Mouse (Mus musculus) midbrain, embryonic 13.5 days (tissue): ENCODE measurements at regions not wholly inside any gene's neighbourhood (a gene's known extent, or its start where the extent isn't known, plus 50 kb on each side); places are given as distances from the start of the nearest gene placed in this dataset.

Experiments
- ATAC-seq: fragments of 200-750 bp; cut with Nextera tagmentation; 2 replicates; pipeline ENCODE4 v1.8.0; 2017; ENCODE audit warnings: mild to moderate bottlenecking, moderate TSS enrichment, moderate library complexity
- H3K27ac ChIP-seq: fragments of 300-500 bp; sonication (generic); 2 replicates; pipeline ENCODE4 v1.5.1; 2015; ENCODE audit warnings: inconsistent platforms, mild to moderate bottlenecking, moderate library complexity
- H3K27me3 ChIP-seq: fragments of 300-500 bp; sonication (generic); 2 replicates; pipeline ENCODE4 v1.6.1; 2015; ENCODE audit warnings: mild to moderate bottlenecking, inconsistent platforms
- H3K36me3 ChIP-seq: fragments of 300-500 bp; sonication (generic); 2 replicates; pipeline ENCODE4 v1.6.1; 2015; ENCODE audit warnings: mild to moderate bottlenecking, inconsistent platforms
- H3K4me1 ChIP-seq: fragments of 300-500 bp; sonication (generic); replicated peaks from 2 replicates; pipeline ENCODE4 v1.6.1; 2015; ENCODE audit warnings: inconsistent platforms
- H3K4me2 ChIP-seq: fragments of 300-500 bp; sonication (generic); replicated peaks from 2 replicates; pipeline ENCODE4 v1.6.1; 2015; ENCODE audit warnings: moderate library complexity, mild to moderate bottlenecking, inconsistent platforms
- H3K4me3 ChIP-seq: fragments of 300-500 bp; sonication (generic); replicated peaks from 2 replicates; pipeline ENCODE4 v1.5.1; 2015; ENCODE audit warnings: mild to moderate bottlenecking, inconsistent platforms
- H3K9ac ChIP-seq: fragments of 300-500 bp; sonication (generic); replicated peaks from 2 replicates; pipeline ENCODE4 v1.6.1; 2015; ENCODE audit warnings: mild to moderate bottlenecking, inconsistent platforms
- H3K9me3 ChIP-seq: fragments of 300-500 bp; sonication (generic); 2 replicates; pipeline ENCODE4 v1.6.1; 2016; ENCODE audit warnings: mild to moderate bottlenecking, inconsistent platforms
- WGBS: fragments of 180-500 bp; shearing (Covaris S2); methylation state at CpG from one replicate; pipeline ENCODE4 v1.1.7; 2015; 5-methylcytosine and 5-hydroxymethylcytosine counted together

DNA sequence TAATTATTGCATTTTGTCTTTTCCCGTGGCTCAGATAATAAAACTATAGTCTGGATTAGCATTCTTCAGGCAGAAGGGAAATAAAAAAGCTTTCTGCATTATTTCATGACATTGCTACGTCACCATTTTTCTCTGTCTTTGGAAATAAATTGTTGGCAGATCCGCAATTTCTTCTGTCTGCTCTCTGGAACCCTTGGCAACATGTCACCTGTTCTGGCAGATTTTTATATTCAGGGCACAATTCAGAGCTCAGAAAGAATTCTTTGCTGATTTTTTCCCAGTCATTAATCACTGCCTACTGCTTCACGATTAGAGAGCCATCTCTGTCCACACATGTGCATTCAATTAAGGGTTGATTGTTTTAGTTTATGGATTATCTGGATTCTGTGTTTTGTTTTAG lies 460.5 kb downstream of the Cdh8 start:
- Histone ChIP-seq H3K9ac (no peak overlapping the region), H3K4me2 (no peak overlapping the region), H3K4me1 (no peaks in the 10 kb centered on the region), H3K36me3 (no peaks in the 10 kb centered on the region), H3K4me3 (no peak overlapping the region), H3K27ac (no peak overlapping the region), H3K27me3 (no peaks in the 10 kb centered on the region), H3K9me3 (no peaks in the 10 kb centered on the region)
- ATAC-seq, result no peak
- 56% methylated on average over 4 of the region's 4 CpGs for WGBS

- WGBS, result 55% methylated on average over 3 of the region's 3 CpGs
- no peak overlapping the region for H3K4me3 ChIP-seq
- ATAC-seq, result no peak
- no peaks in the 10 kb centered on the region for H3K4me1 ChIP-seq
- no peaks in the 10 kb centered on the region for H3K36me3 ChIP-seq
- H3K27ac ChIP-seq, result no peak overlapping the region
- no peaks in the 10 kb centered on the region for H3K27me3 ChIP-seq
- H3K4me2 ChIP-seq, result no peak overlapping the region
- H3K9me3 ChIP-seq, result no peaks in the 10 kb centered on the region
- H3K9ac ChIP-seq, result no peak overlapping the region
These were observed 503.0 kb downstream of the Cdh8 start for GRCm38 (mm10) chr8:98913159-98913777.

DNA sequence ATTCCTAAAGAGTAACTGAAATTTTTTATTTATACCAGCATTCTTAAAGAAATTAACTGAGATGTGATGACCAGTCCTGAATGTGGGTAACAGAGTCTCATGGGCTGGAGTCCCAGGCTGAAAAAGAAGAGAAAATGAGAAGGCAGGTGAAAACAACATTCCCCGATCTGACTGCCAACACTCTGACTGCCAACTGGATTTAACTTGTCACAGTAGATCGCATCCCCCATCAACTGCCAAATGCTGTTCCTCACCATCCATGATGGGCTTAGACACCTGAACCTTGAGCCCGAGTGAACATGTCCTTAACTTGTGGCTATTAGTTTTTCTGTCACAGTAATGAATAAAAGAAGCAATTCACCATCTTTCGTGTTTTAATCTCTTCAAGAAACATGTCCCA lies 522.9 kb downstream of the Cdh8 start:
- Histone ChIP-seq H3K27me3 (no peaks in the 10 kb centered on the region), H3K4me1 (no peaks in the 10 kb centered on the region), H3K4me3 (no peak overlapping the region), H3K4me2 (no peak overlapping the region), H3K9me3 (no peaks in the 10 kb centered on the region), H3K36me3 (no peaks in the 10 kb centered on the region), H3K9ac (no peak overlapping the region), H3K27ac (no peak overlapping the region)
- no peak for ATAC-seq
- 93% methylated on average over 4 of the region's 4 CpGs for WGBS

GRCm38 (mm10) chr8:98861664-98862306 lies 554.5 kb downstream of the Cdh8 start:
- WGBS, result 54% methylated on average over 2 of the region's 2 CpGs
- H3K4me1 ChIP-seq, result no peaks in the 10 kb centered on the region

DNA sequence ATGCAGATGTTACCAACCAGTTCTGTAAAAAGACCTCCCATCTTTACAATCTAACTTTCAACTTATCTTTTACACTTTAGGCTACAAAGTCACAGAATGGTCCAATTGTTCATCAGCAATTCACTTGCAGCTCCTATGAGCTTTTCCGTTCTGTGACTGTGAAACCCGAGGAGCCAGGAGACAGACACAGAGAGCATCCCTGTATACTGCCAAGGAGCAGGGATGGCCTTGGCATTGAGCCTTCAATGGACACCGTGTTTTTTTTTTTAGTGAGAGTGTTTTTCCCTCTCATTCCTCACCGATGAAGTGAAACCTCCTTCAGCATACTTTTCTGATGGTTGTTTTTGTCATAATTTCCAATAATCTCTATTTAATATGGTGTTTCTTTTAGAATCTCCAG lies 555.1 kb downstream of the Cdh8 start:
- Histone ChIP-seq H3K4me2 (no peak overlapping the region), H3K27me3 (no peaks in the 10 kb centered on the region), H3K9ac (no peak overlapping the region), H3K27ac (no peak overlapping the region), H3K4me3 (no peak overlapping the region), H3K36me3 (no peaks in the 10 kb centered on the region), H3K4me1 (no peaks in the 10 kb centered on the region), H3K9me3 (no peaks in the 10 kb centered on the region)
- ATAC-seq, result no peak
- 69% methylated on average over 4 of the region's 4 CpGs for WGBS

More at GRCm38 (mm10) chr8:98861664-98862306, 554.5 kb downstream of the Cdh8 start:
- H3K36me3 ChIP-seq, result no peaks in the 10 kb centered on the region
- H3K9me3 ChIP-seq, result no peaks in the 10 kb centered on the region
- 0 out of 2 replicates have a peak, but pooled peaks have one; percentile 27 for ATAC-seq
- H3K27me3 ChIP-seq, result no peaks in the 10 kb centered on the region
- H3K9ac ChIP-seq, result no peak overlapping the region
- H3K4me3 ChIP-seq, result no peak overlapping the region
- no peak overlapping the region for H3K4me2 ChIP-seq
- H3K27ac ChIP-seq, result no peak overlapping the region

DNA sequence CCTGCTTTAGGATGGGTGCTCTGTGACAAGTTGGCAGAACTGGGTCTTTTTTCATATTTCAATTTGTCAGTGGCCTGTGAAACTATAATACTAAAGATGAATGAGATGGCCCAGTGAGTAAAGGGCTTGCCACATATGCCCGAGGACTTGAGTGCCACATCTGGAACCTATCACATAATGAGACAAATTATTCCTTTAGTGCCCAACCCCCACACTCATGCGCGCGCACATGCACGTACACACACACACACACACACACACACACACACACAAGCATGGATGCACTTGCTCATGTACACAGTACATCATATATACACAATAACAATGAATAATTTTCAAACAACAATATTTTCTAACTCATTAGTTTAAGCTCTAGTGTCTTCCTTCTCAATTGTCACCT lies 555.9 kb downstream of the Cdh8 start:
- Histone ChIP-seq H3K9ac (no peak overlapping the region), H3K36me3 (no peaks in the 10 kb centered on the region), H3K4me2 (no peak overlapping the region), H3K27me3 (no peaks in the 10 kb centered on the region), H3K4me1 (no peaks in the 10 kb centered on the region), H3K4me3 (no peak overlapping the region), H3K27ac (no peak overlapping the region), H3K9me3 (no peaks in the 10 kb centered on the region)
- no peak for ATAC-seq
- WGBS, result 88% methylated on average over 5 of the region's 5 CpGs

DNA sequence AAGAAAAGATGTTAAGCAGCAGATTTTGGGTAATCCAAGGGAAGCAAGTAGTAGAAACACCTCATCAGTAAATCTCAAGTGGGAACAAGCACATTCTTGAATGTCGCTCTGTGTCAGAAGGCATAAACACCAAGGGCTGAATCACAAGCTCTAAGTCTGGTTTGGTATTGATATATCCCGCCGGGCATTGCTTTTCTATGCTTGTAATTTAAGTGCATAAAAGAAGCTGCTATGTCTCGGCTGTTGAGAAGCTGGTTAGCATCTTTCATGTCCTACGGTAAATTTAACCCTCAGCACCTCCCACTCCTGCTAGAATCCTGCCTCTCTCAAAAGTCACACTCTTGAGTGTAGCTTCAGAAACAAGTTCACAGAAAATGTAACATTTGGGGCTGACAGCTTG lies 586.8 kb downstream of the Cdh8 start:
- 79% methylated on average over 5 of the region's 5 CpGs for WGBS

GRCm38 (mm10) chr8:98829006-98829405 lies 587.3 kb downstream of the Cdh8 start:
- no peaks in the 10 kb centered on the region for H3K9me3 ChIP-seq
- no peaks in the 10 kb centered on the region for H3K36me3 ChIP-seq
- H3K4me1 ChIP-seq, result no peaks in the 10 kb centered on the region
- H3K9ac ChIP-seq, result no peak overlapping the region
- H3K27me3 ChIP-seq, result no peaks in the 10 kb centered on the region
- ATAC-seq, result no peak
- no peak overlapping the region for H3K4me3 ChIP-seq
- WGBS, result 57% methylated on average over 4 of the region's 4 CpGs
- no peak overlapping the region for H3K4me2 ChIP-seq
- no peak overlapping the region for H3K27ac ChIP-seq

More for the DNA sequence above, 586.8 kb downstream of the Cdh8 start:
- no peaks in the 10 kb centered on the region for H3K36me3 ChIP-seq
- no peak overlapping the region for H3K9ac ChIP-seq
- no peak for ATAC-seq
- no peaks in the 10 kb centered on the region for H3K4me1 ChIP-seq
- no peaks in the 10 kb centered on the region for H3K9me3 ChIP-seq
- no peak overlapping the region for H3K4me3 ChIP-seq
- no peaks in the 10 kb centered on the region for H3K27me3 ChIP-seq
- no peak overlapping the region for H3K4me2 ChIP-seq
- H3K27ac ChIP-seq, result no peak overlapping the region

GRCm38 (mm10) chr8:98811922-98812321 lies 604.3 kb downstream of the Cdh8 start:
- no peak for ATAC-seq
- Histone ChIP-seq H3K4me2 (no peak overlapping the region), H3K27me3 (no peaks in the 10 kb centered on the region), H3K9me3 (no peaks in the 10 kb centered on the region), H3K4me3 (no peak overlapping the region), H3K9ac (no peak overlapping the region), H3K36me3 (no peaks in the 10 kb centered on the region), H3K27ac (no peak overlapping the region), H3K4me1 (no peaks in the 10 kb centered on the region)
- 92% methylated on average over 3 of the region's 3 CpGs for WGBS

DNA sequence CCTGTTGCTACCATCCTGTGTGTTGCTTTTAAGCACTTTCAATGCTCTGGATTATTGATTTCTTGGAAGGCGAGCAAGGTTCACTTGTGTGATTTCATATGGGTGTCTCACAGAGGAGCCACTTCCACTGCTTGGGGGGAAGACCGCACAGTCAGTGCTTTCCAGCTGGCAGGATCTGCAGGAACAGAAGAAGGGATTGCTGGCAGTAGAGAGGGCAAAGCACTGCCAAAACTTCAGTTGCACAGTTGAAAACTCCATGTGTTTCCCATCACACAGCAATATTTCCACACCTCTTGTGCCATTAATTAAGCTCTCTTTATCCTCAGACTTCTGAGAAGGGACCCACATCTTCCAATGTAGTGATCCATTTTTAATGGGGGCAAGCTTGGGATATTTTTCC lies 618.8 kb downstream of the Cdh8 start:
- Histone ChIP-seq H3K27me3 (no peaks in the 10 kb centered on the region), H3K36me3 (no peaks in the 10 kb centered on the region), H3K9me3 (no peaks in the 10 kb centered on the region), H3K4me3 (no peak overlapping the region), H3K9ac (no peak overlapping the region), H3K4me2 (no peak overlapping the region), H3K4me1 (no peaks in the 10 kb centered on the region), H3K27ac (no peak overlapping the region)
- WGBS, result 88% methylated on average over 2 of the region's 2 CpGs
- no peak for ATAC-seq

GRCm38 (mm10) chr8:98767036-98767435 lies 649.2 kb downstream of the Cdh8 start:
- no peaks in the 10 kb centered on the region for H3K27me3 ChIP-seq
- no peak overlapping the region for H3K9ac ChIP-seq
- ATAC-seq, result no peak

GRCm38 (mm10) chr8:98756596-98756995 lies 659.7 kb downstream of the Cdh8 start:
- Histone ChIP-seq H3K4me2 (no peak overlapping the region), H3K4me1 (peaks cover 8% of the 10 kb centered on the region), H3K27me3 (no peaks in the 10 kb centered on the region), H3K4me3 (no peak overlapping the region), H3K9me3 (no peaks in the 10 kb centered on the region), H3K9ac (no peak overlapping the region), H3K27ac (no peak overlapping the region), H3K36me3 (no peaks in the 10 kb centered on the region)
- ATAC-seq, result no peak

More at GRCm38 (mm10) chr8:98767036-98767435, 649.2 kb downstream of the Cdh8 start:
- Histone ChIP-seq H3K4me3 (no peak overlapping the region), H3K4me2 (no peak overlapping the region), H3K36me3 (no peaks in the 10 kb centered on the region), H3K4me1 (no peaks in the 10 kb centered on the region), H3K27ac (no peak overlapping the region), H3K9me3 (no peaks in the 10 kb centered on the region)

DNA sequence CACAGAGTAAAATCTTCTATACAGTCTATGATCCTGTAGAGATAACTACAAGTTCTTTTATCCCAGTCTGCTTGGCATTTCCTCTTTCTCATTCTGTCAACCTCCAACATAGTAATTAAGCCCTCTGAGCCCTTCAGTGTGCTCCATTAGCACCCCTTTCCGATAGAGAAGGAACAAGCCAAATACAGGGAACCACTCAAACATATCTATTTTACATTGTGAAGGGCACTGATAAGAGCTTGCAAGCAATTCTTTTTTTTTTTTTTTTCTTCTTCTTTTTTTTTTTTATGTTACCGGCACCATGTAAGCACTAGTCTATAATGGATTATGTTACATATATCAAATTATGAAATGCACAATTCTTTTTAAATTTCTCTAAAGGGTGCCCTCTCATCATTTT lies 660.5 kb downstream of the Cdh8 start:
- Histone ChIP-seq H3K27me3 (no peaks in the 10 kb centered on the region), H3K27ac (no peak overlapping the region), H3K4me1 (peaks cover 8% of the 10 kb centered on the region), H3K9me3 (no peaks in the 10 kb centered on the region), H3K36me3 (no peaks in the 10 kb centered on the region), H3K4me2 (no peak overlapping the region), H3K9ac (no peak overlapping the region), H3K4me3 (no peak overlapping the region)
- WGBS, result 56% methylated on average over 2 of the region's 2 CpGs
- no peak for ATAC-seq
